Mouse (Mus musculus) gastrocnemius, postnatal 10 days (tissue): ENCODE results near the gene Rnf11. TPM values are rescaled to one million over a fixed set of nuclear protein-coding genes. Genes with fewer than 3 reads are reported as not detected.
"Not testable (repeated sequence)": the region's sequence is repeated elsewhere in the genome, so short reads cannot be mapped to it uniquely, and the experiment has no call there.

Experiments
- DNase-seq: peaks from one replicate; pipeline ENCODE4 v3.0.0; 2021; ENCODE audit warnings: mixed read lengths
- total RNA-seq, 2 experiments: library from RNA; stranded (reverse); gene quantifications; 2 replicates each; pipeline ENCODE4 v1.2.3; 2021

The Rnf11 gene
- total RNA-seq, 2 experiments from 2014 or later: 91.5 to 96.9 TPM

GRCm38 (mm10) chr4:109411377-109411967 lies 73.1 kb downstream of the Rnf11 start:
- DNase-seq: no peak

GRCm38 (mm10) chr4:109410681-109411376 lies 73.7 kb downstream of the Rnf11 start:
- DNase-seq: no peak

DNA sequence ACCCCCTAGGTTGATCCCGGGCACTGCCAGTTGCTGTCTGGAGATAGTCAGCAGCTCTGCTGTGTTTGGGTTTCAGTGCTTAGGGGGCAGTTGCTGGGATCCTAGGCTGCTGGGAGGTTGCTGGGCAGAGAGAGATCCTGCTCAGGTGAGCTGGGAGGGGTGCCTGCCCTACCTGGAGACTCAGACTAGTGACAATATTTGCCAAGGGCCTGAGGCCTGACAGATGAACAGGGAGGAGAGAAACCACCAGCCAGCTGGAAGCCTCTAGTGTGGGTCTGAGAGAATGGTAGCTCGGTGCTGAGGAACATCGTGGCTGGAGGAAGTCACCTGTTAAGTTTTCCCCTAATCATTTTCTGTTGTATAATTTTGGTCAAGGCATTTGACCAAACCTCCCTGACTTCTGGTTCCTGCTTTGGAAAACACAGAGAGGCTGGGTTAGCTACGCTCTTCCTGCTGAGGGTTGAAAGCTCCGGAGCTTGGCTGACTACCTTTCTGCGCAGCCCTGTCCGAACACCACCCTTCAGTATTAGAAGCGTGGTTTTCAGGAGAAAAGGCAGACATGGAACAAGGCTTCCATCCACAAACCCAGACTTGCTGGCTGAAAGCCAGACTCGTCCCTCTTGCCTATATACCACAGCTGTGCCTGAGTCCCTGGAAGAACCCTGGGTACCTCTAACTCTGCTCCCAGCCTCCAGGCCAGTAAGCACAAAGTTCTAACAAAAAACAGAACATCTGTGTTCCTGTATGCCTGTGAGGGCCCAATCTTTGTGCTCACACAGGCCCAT lies 76.6 kb downstream of the Rnf11 start:
- no peak for DNase-seq

- no peak for DNase-seq
Measured at GRCm38 (mm10) chr4:109407176-109407520, 77.4 kb downstream of the Rnf11 start.

DNA sequence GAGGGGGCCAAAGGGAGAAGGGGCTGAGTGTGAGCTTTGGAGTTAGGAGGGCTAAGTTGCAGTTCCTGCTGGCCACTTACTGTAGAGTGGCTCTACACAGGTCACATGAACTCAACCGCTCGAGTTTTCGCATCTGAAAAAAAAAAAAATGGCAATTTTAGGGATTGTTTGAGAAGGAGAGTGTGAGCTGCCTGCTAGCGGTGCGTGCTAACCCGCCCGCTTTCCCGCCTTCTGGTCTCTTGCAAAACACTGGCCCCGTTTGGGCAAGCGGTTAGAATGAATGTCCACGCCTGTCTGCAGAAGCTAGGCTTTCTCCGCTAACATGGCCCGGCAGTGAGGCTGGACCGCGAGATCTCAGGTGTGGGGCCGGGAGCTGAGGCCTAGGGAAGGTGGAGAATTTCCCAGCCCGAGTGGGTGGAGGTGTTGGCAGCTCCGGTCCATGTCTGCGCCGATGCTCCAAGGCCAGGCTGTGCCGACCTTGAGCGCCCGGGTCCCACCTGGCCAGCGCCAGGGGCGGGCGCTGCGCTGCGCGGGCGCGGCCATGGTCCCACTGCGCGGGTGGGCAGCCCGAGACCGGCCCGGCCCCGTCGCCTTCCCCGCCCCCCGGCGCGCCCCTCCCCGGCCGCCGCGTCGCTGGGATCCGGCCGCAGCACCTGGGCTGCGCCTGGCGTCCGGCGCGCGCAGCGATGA lies 77.9 kb downstream of the Rnf11 start, which contains the start of gene Ttc39a:
Gene Ttc39a, plus strand, starts transcription at position 138 of the 690 bp plus-strand sequence.
- DNase-seq: peak; percentile 53

DNA sequence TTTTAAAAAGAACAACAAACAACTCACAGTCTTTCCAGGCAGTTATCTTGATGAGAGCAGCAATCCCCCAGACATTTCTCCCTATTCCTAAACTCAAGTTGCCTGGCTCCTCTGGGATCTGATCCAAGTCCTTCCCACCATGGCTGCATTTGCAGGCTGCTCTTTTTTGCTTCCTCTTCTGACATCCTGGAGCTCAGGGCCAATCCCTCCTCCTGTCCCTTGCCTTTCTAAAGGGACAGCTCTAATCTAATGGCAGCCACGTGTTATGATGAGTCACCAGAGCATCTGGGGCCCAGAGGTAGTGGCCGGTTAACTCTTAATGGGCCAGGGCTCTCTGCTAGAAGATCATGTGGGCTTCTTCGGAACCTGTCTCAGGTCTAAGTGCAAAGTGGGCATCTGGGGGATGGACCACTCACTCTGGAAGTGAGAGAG lies 78.5 kb downstream of the Rnf11 start:
- peak; percentile 49 for DNase-seq

DNA sequence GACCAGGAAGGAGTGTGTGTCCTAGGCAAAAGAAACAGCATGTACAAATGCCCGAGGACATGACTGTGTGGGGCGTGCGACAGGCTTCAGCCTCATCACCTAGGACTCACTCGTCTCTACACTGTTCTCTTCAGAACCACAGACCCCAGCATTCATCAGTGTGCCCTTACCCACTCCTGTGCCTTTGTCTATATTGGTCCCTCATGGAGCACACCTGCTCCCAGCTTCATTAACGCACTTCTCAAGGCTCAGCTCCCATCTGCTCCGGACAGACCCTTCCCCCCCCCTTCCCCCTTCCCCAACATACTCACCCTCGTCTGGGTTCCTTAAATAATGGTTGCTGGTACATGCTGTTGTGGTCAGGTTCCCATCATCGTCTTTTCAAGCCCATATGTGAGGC lies 79.1 kb downstream of the Rnf11 start:
- DNase-seq: no peak

DNA sequence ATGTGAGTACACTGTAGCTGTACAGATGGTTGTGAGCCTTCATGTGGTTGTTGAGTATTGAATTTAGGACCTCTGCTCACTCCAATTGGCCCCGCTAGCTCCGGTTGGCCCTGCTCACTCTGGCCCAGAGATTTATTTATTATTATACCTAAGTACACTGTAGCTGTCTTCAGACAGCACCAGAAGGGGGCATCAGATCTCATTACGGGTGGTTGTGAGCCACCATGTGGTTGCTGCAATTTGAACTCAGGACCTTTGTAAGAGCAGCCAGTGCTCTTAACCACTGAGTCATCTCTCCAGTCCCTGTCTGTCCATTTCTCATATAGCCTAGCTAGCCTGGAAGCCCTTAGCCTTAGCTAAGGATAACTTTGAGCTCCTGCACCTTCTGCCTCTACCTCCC lies 79.6 kb downstream of the Rnf11 start:
- not testable (repeated sequence) for DNase-seq

DNA sequence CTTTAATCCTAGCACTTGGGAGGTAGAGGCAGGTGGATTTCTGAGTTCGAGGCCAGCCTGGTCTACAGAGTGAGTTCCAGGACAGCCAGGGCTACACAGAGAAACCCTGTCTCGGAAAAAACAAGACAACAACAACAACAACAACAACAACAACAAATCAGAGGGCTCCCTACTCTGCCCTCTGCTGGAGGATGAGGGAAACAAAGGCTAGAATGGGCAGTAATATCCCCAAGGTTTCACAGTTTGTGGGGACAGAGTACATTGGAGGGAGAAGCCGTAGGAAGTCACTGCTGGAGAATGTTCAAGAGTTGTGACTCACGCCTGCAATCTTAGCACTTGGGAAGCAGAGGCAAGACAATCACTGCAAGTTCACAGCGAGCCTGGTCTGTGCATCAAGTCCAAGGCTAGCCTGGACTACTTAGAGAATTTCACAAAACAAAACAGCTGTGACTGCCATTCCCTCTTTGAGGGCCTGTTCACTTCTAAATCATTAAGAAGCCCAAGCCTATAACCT lies 83.3 kb downstream of the Rnf11 start:
- no peak for DNase-seq

Other genes starting within 250 kb of the Rnf11 start
- gene Eps15, start 204.5 kb downstream of the Rnf11 start, total RNA-seq: 10 to 100 TPM; 50.4 to 53.8 TPM
- under 1 TPM; 0.66 to 0.81 TPM for gene Ttc39a, start 78.1 kb downstream of the Rnf11 start, total RNA-seq
- gene 4930522H14Rik, start 46.6 kb upstream of the Rnf11 start, total RNA-seq: not detected
- gene Cdkn2c, start 182.5 kb upstream of the Rnf11 start, total RNA-seq: 10 to 100 TPM; 20.6 TPM
- 10 to 100 TPM; 26.8 to 27.6 TPM for gene Faf1, start 191.9 kb upstream of the Rnf11 start, total RNA-seq